Mouse (Mus musculus): ENCODE data around the gene Uqcrfs1. TPM values are rescaled to one million over a fixed set of nuclear protein-coding genes. Genes with fewer than 3 reads are reported as not detected.

Uqcrfs1 gene
- polyA plus RNA-seq (2014; fragmentation: Illumina TruSeq; extraction: RNeasy Lipid Tissue Mini Kit (QIAGEN cat#74804); ENCODE audit: low read depth, low replicate concordance) = 226 TPM

GRCm38 (mm10) chr13:30544856-30545604 lies at the start of gene Uqcrfs1:
Gene Uqcrfs1 (minus strand): TSS chr13:30545362.

Other genes starting within 250 kb of the Uqcrfs1 start
- 399 TPM for gene Agtr1a, start 208.9 kb downstream of the Uqcrfs1 start, polyA plus RNA-seq (2014; fragmentation: Illumina TruSeq; extraction: RNeasy Lipid Tissue Mini Kit (QIAGEN cat#74804); ENCODE audit: low read depth, low replicate concordance)
- 28.3 TPM for gene Dusp22, start 114.6 kb upstream of the Uqcrfs1 start, polyA plus RNA-seq (2014; fragmentation: Illumina TruSeq; extraction: RNeasy Lipid Tissue Mini Kit (QIAGEN cat#74804); ENCODE audit: low read depth, low replicate concordance)
- gene Irf4, start 203.9 kb upstream of the Uqcrfs1 start, polyA plus RNA-seq (2014; fragmentation: Illumina TruSeq; extraction: RNeasy Lipid Tissue Mini Kit (QIAGEN cat#74804); ENCODE audit: low read depth, low replicate concordance) = 7.5 TPM